Mouse (Mus musculus): ENCODE measurements around the gene Sfrp5. TPM values are rescaled to one million over a fixed set of nuclear protein-coding genes. Genes with fewer than 3 reads are reported as not detected.
A peak's percentile ranks its signal among the peaks of the same experiment; 100 is the strongest.

The Sfrp5 gene
- polyA plus RNA-seq, 1 experiment from 2014 or later, result not detected

- Histone ChIP-seq H3K36me3 (peaks cover 37% of the 10 kb centered on the region), H3K4me2 (replicated peaks) (no peak overlapping the region), H3K4me1 (no peaks in the 10 kb centered on the region), H3K9ac (replicated peaks) (no peak overlapping the region), H3K4me3 (no peak overlapping the region), H3K9me3 (no peaks in the 10 kb centered on the region), H3K27me3 (peaks cover 4% of the 10 kb centered on the region; the same call in 1 of the 2 replicates), H3K27ac (replicated peaks) (no peak overlapping the region)
- ATAC-seq (ENCODE audit: low FRiP score, low read depth), result no peak
- WGBS, result 47% methylated on average over 2 of the region's 2 CpGs
Measured at GRCm38 (mm10) chr19:42193311-42193710, 8.7 kb downstream of the Sfrp5 start.

GRCm38 (mm10) chr19:42190494-42190893, 11.6 kb downstream of the Sfrp5 start:
- no peak overlapping the region for H3K27ac ChIP-seq (replicated peaks)
- H3K4me1 ChIP-seq, result no peaks in the 10 kb centered on the region
- no peak overlapping the region for H3K4me3 ChIP-seq
- no peak overlapping the region for H3K4me2 ChIP-seq (replicated peaks)
- no peak overlapping the region for H3K9ac ChIP-seq (replicated peaks)
- ATAC-seq (ENCODE audit: low FRiP score, low read depth), result peak; percentile 41; the same call in 1 of the 2 replicates
- no peaks in the 10 kb centered on the region for H3K9me3 ChIP-seq
- no peaks in the 10 kb centered on the region for H3K27me3 ChIP-seq
- H3K36me3 ChIP-seq, result peaks cover 43% of the 10 kb centered on the region
- WGBS, result 18% methylated on average over 5 of the region's 5 CpGs

GRCm38 (mm10) chr19:42189735-42190134, 12.3 kb downstream of the Sfrp5 start:
- Histone ChIP-seq H3K9ac (replicated peaks) (no peak overlapping the region), H3K36me3 (peaks cover 51% of the 10 kb centered on the region), H3K4me1 (no peaks in the 10 kb centered on the region), H3K27ac (replicated peaks) (no peak overlapping the region), H3K4me2 (replicated peaks) (no peak overlapping the region), H3K9me3 (no peaks in the 10 kb centered on the region), H3K27me3 (no peaks in the 10 kb centered on the region), H3K4me3 (no peak overlapping the region)
- WGBS, result 89% methylated on average over 4 of the region's 4 CpGs
- no peak for ATAC-seq (ENCODE audit: low FRiP score, low read depth)

- no peak overlapping the region for H3K4me2 ChIP-seq (replicated peaks)
- peaks cover 66% of the 10 kb centered on the region for H3K36me3 ChIP-seq
- no peaks in the 10 kb centered on the region for H3K27me3 ChIP-seq
- ATAC-seq (ENCODE audit: low FRiP score, low read depth), result no peak
- no peak overlapping the region for H3K9ac ChIP-seq (replicated peaks)
- no peaks in the 10 kb centered on the region for H3K9me3 ChIP-seq
- H3K27ac ChIP-seq (replicated peaks), result no peak overlapping the region
- WGBS, result 65% methylated on average over 6 of the region's 6 CpGs
- no peaks in the 10 kb centered on the region for H3K4me1 ChIP-seq
- H3K4me3 ChIP-seq, result no peak overlapping the region
Measured at GRCm38 (mm10) chr19:42182673-42183072, 19.4 kb downstream of the Sfrp5 start.

GRCm38 (mm10) chr19:42179356-42179755, 22.7 kb downstream of the Sfrp5 start:
- WGBS, result 92% methylated on average over 14 of the region's 14 CpGs
- Histone ChIP-seq H3K27me3 (no peaks in the 10 kb centered on the region), H3K4me2 (replicated peaks) (no peak overlapping the region), H3K9ac (replicated peaks) (no peak overlapping the region), H3K27ac (replicated peaks) (no peak overlapping the region), H3K9me3 (no peaks in the 10 kb centered on the region), H3K4me3 (no peak overlapping the region), H3K4me1 (no peaks in the 10 kb centered on the region), H3K36me3 (peaks cover 54% of the 10 kb centered on the region)
- no peak for ATAC-seq (ENCODE audit: low FRiP score, low read depth)

GRCm38 (mm10) chr19:42177461-42177860, 24.6 kb downstream of the Sfrp5 start:
- no peak for ATAC-seq (ENCODE audit: low FRiP score, low read depth)
- no peak overlapping the region for H3K27ac ChIP-seq (replicated peaks)
- H3K4me2 ChIP-seq (replicated peaks), result no peak overlapping the region
- WGBS, result 94% methylated on average over 2 of the region's 2 CpGs
- peaks cover 36% of the 10 kb centered on the region for H3K36me3 ChIP-seq
- H3K9me3 ChIP-seq, result no peaks in the 10 kb centered on the region
- H3K27me3 ChIP-seq, result no peaks in the 10 kb centered on the region
- H3K4me1 ChIP-seq, result no peaks in the 10 kb centered on the region
- no peak overlapping the region for H3K9ac ChIP-seq (replicated peaks)
- no peak overlapping the region for H3K4me3 ChIP-seq

- Histone ChIP-seq H3K4me3 (no peak overlapping the region), H3K9me3 (no peaks in the 10 kb centered on the region), H3K27me3 (no peaks in the 10 kb centered on the region), H3K27ac (replicated peaks) (no peak overlapping the region), H3K36me3 (peaks cover 33% of the 10 kb centered on the region), H3K9ac (replicated peaks) (no peak overlapping the region), H3K4me2 (replicated peaks) (no peak overlapping the region), H3K4me1 (peaks cover 2% of the 10 kb centered on the region; the same call in 1 of the 2 replicates)
- 73% methylated on average over 7 of the region's 7 CpGs for WGBS
- no peak for ATAC-seq (ENCODE audit: low FRiP score, low read depth)
Measured at GRCm38 (mm10) chr19:42176841-42177240, 25.2 kb downstream of the Sfrp5 start.

GRCm38 (mm10) chr19:42170025-42170969, 31.8 kb downstream of the Sfrp5 start:
- H3K4me3 ChIP-seq, result peak overlapping the region; percentile 92
- peak overlapping the region; percentile 58 for H3K27ac ChIP-seq (replicated peaks)
- H3K4me2 ChIP-seq (replicated peaks), result peak overlapping the region; percentile 90
- H3K27me3 ChIP-seq, result peaks cover 31% of the 10 kb centered on the region
- ATAC-seq (ENCODE audit: low FRiP score, low read depth), result peak; percentile 93
- peak overlapping the region; percentile 85 for H3K9ac ChIP-seq (replicated peaks)
- peaks cover 13% of the 10 kb centered on the region for H3K4me1 ChIP-seq
- no peaks in the 10 kb centered on the region for H3K9me3 ChIP-seq
- H3K36me3 ChIP-seq, result no peaks in the 10 kb centered on the region
- 3% methylated on average over 51 of the region's 56 CpGs for WGBS

GRCm38 (mm10) chr19:42169322-42169975, 32.6 kb downstream of the Sfrp5 start:
- ATAC-seq (ENCODE audit: low FRiP score, low read depth), result no peak
- WGBS, result 81% methylated on average over 10 of the region's 10 CpGs

GRCm38 (mm10) chr19:42167489-42167888, 34.6 kb downstream of the Sfrp5 start:
- Histone ChIP-seq H3K4me2 (replicated peaks) (no peak overlapping the region), H3K27ac (replicated peaks) (no peak overlapping the region), H3K4me1 (peaks cover 13% of the 10 kb centered on the region), H3K4me3 (no peak overlapping the region), H3K9me3 (no peaks in the 10 kb centered on the region), H3K36me3 (no peaks in the 10 kb centered on the region), H3K9ac (replicated peaks) (no peak overlapping the region), H3K27me3 (peaks cover 37% of the 10 kb centered on the region)
- ATAC-seq (ENCODE audit: low FRiP score, low read depth), result no peak
- 67% methylated on average over 9 of the region's 9 CpGs for WGBS

More at GRCm38 (mm10) chr19:42169322-42169975, 32.6 kb downstream of the Sfrp5 start:
- peaks cover 37% of the 10 kb centered on the region for H3K27me3 ChIP-seq
- peaks cover 13% of the 10 kb centered on the region for H3K4me1 ChIP-seq
- H3K27ac ChIP-seq (replicated peaks), result no peak overlapping the region
- H3K36me3 ChIP-seq, result no peaks in the 10 kb centered on the region
- H3K4me3 ChIP-seq, result no peak overlapping the region
- H3K9me3 ChIP-seq, result no peaks in the 10 kb centered on the region
- H3K9ac ChIP-seq (replicated peaks), result no peak overlapping the region
- no peak overlapping the region for H3K4me2 ChIP-seq (replicated peaks)

GRCm38 (mm10) chr19:42166766-42167165, 35.3 kb downstream of the Sfrp5 start:
- H3K9me3 ChIP-seq, result no peaks in the 10 kb centered on the region
- H3K27ac ChIP-seq (replicated peaks), result no peak overlapping the region
- no peak overlapping the region for H3K4me3 ChIP-seq
- H3K27me3 ChIP-seq, result peaks cover 37% of the 10 kb centered on the region
- no peak overlapping the region for H3K9ac ChIP-seq (replicated peaks)
- ATAC-seq (ENCODE audit: low FRiP score, low read depth), result no peak
- WGBS, result 55% methylated on average over 3 of the region's 3 CpGs
- H3K4me2 ChIP-seq (replicated peaks), result no peak overlapping the region
- H3K36me3 ChIP-seq, result no peaks in the 10 kb centered on the region
- H3K4me1 ChIP-seq, result peaks cover 10% of the 10 kb centered on the region

- Histone ChIP-seq H3K27ac (replicated peaks) (no peak overlapping the region), H3K9ac (replicated peaks) (no peak overlapping the region)
- ATAC-seq (ENCODE audit: low FRiP score, low read depth), result no peak
Measured at GRCm38 (mm10) chr19:42166130-42166529, 35.9 kb downstream of the Sfrp5 start.

More at GRCm38 (mm10) chr19:42166130-42166529, 35.9 kb downstream of the Sfrp5 start:
- peaks cover 4% of the 10 kb centered on the region for H3K4me1 ChIP-seq
- peaks cover 37% of the 10 kb centered on the region for H3K27me3 ChIP-seq
- no peak overlapping the region for H3K4me3 ChIP-seq
- no peaks in the 10 kb centered on the region for H3K36me3 ChIP-seq
- no peaks in the 10 kb centered on the region for H3K9me3 ChIP-seq
- peak overlapping the region; percentile 44 for H3K4me2 ChIP-seq (replicated peaks)
- 3% methylated on average over 12 of the region's 12 CpGs for WGBS

All from midbrain, embryonic 12.5 days (tissue).